Mouse (Mus musculus) ES-Bruce4 (cell line): ENCODE results near the gene Stim2. TPM values are rescaled to one million over a fixed set of nuclear protein-coding genes. Genes with fewer than 3 reads are reported as not detected.

Source experiments
- H3K27ac ChIP-seq: 2 replicates; pipeline ENCODE4 v1.5.1; 2012; ENCODE audit warnings: low read length, inconsistent platforms; ENCODE audit not compliant: insufficient read depth
- H3K27me3 ChIP-seq: 2 replicates; pipeline ENCODE4 v1.6.1; 2012; ENCODE audit warnings: mild to moderate bottlenecking, low read length, inconsistent platforms; ENCODE audit not compliant: control insufficient read depth, poor library complexity, insufficient read depth, severe bottlenecking
- H3K36me3 ChIP-seq: 2 replicates; pipeline ENCODE4 v1.6.1; 2012; ENCODE audit warnings: inconsistent platforms, mild to moderate bottlenecking, low read length, moderate library complexity; ENCODE audit not compliant: control insufficient read depth, poor library complexity, insufficient read depth, severe bottlenecking
- H3K4me1 ChIP-seq: one replicate; pipeline ENCODE4 v1.8.1; 2011; ENCODE audit warnings: low read length; ENCODE audit not compliant: control insufficient read depth, insufficient read depth
- H3K4me3 ChIP-seq: 2 replicates; pipeline ENCODE4 v1.5.1; 2011; ENCODE audit warnings: low read depth, mild to moderate bottlenecking, low read length
- H3K9ac ChIP-seq: 2 replicates; pipeline ENCODE4 v1.6.1; 2012; ENCODE audit warnings: low read depth, mild to moderate bottlenecking, inconsistent platforms; ENCODE audit not compliant: poor library complexity, severe bottlenecking
- H3K9me3 ChIP-seq: replicated peaks from 2 replicates; pipeline ENCODE4 v1.6.1; 2012; ENCODE audit warnings: mild to moderate bottlenecking, low read length, inconsistent platforms; ENCODE audit not compliant: control insufficient read depth, poor library complexity, insufficient read depth, severe bottlenecking
- CTCF ChIP-seq: IDR thresholded peaks from one replicate; pipeline ENCODE4 v1.8.1; 2011; ENCODE audit warnings: low read depth, low read length
- EP300 ChIP-seq: IDR thresholded peaks from 2 replicates; pipeline ENCODE4 v1.6.1; 2011; ENCODE audit warnings: low read depth, low read length; ENCODE audit not compliant: insufficient read depth
- POLR2A ChIP-seq: IDR thresholded peaks from one replicate; pipeline ENCODE4 v1.8.1; 2011; ENCODE audit warnings: low read length; ENCODE audit not compliant: insufficient read depth
- polyA plus RNA-seq: library from polyadenylated mRNA; stranded (reverse); fragments of >200 nt; gene quantifications from 2 replicates; pipeline ENCODE4 v1.2.4, GENCODE M21; 2011; ENCODE audit warnings: low read depth; ENCODE audit not compliant: missing spikeins, insufficient read depth, insufficient read length

Stim2 gene
- polyA plus RNA-seq, 1 experiment, result 15.2 TPM

DNA sequence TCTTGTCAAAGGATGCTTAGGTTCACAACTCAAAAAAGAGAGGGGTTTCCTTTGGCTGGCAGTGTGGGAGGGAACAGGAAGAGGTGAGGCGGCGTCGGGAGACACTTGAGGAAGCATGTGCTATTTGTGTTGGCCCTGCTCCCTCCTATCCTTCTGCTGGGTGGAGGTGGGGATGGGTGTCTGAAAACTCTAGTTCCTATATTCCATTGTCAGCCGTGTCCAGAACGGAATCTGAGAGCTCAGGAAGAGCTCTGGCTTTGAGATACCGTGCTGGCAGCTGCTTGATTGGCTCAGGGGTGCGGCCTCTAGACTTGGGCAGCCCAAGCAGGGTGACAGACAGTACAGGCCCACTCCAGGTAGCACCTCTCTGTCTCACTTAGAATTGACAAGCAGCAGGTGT is 28.1 kb upstream of the Stim2 start:
- H3K9ac ChIP-seq, result no peak overlapping the region
- no peak overlapping the region for H3K27ac ChIP-seq
- H3K36me3 ChIP-seq, result no peaks in the 10 kb centered on the region
- no peak for TF ChIP-seq POLR2A
- no peak for TF ChIP-seq CTCF
- no peak for TF ChIP-seq EP300
- H3K9me3 ChIP-seq, result no peaks in the 10 kb centered on the region
- no peak overlapping the region for H3K4me3 ChIP-seq
- peaks cover 2% of the 10 kb centered on the region; the same call in 1 of the 2 replicates for H3K27me3 ChIP-seq
- no peaks in the 10 kb centered on the region for H3K4me1 ChIP-seq

DNA sequence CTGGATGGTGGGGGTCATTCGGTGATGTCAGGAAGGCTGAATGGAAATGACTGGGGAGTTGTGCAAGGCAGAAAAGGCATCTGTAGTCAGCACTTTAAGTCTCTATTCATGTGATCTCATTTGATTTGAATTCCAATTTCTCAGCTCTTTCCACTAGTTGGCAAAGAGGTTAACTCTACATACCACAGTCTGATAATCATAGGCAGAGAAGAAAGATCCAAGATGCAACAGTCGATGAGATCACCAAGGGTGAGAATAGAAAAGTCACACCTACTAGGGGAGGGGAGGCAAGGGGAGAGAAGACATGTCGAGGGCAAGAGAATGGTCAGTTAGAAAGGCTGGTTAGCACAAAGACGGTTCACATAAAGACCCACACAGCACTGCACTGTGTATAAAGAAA is 27.1 kb upstream of the Stim2 start:
- Histone ChIP-seq H3K4me3 (no peak overlapping the region), H3K27ac (no peak overlapping the region), H3K9ac (no peak overlapping the region), H3K36me3 (no peaks in the 10 kb centered on the region), H3K4me1 (no peaks in the 10 kb centered on the region), H3K9me3 (no peaks in the 10 kb centered on the region), H3K27me3 (peaks cover 2% of the 10 kb centered on the region; the same call in 1 of the 2 replicates)
- TF ChIP-seq CTCF (no peak), EP300 (no peak), POLR2A (no peak)

GRCm38 (mm10) chr5:53972905-53973304 is 25.4 kb upstream of the Stim2 start:
- no peaks in the 10 kb centered on the region for H3K36me3 ChIP-seq
- H3K27ac ChIP-seq, result no peak overlapping the region
- no peak overlapping the region for H3K9ac ChIP-seq
- no peaks in the 10 kb centered on the region for H3K4me1 ChIP-seq
- no peaks in the 10 kb centered on the region for H3K9me3 ChIP-seq
- H3K4me3 ChIP-seq, result no peak overlapping the region
- TF ChIP-seq POLR2A (no peak), EP300 (no peak), CTCF (no peak)
- peaks cover 2% of the 10 kb centered on the region; the same call in 1 of the 2 replicates for H3K27me3 ChIP-seq

DNA sequence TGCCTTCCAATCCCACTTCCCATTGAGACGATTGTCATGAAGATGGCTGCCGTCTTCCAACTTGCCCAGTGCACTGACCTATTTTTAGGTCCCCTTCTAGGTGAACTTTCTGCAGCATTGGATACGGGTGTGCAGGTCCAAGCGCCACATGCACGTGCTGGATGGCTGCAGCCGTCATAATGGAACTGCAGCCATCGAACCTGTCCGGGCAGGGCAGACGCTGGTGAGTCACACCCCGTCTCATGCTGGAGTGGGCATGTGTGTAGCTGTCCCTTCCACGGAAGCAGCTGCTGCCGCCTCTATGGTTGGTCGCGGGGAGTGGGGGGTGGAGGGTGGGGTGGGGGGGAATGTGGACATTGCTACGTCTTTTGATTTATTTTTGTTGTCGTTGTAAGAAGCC is 21.8 kb upstream of the Stim2 start:
- Histone ChIP-seq H3K9me3 (no peaks in the 10 kb centered on the region), H3K27ac (no peak overlapping the region), H3K9ac (no peak overlapping the region), H3K4me1 (no peaks in the 10 kb centered on the region), H3K36me3 (no peaks in the 10 kb centered on the region), H3K27me3 (no peaks in the 10 kb centered on the region), H3K4me3 (no peak overlapping the region)
- TF ChIP-seq EP300 (no peak), CTCF (no peak), POLR2A (no peak)

DNA sequence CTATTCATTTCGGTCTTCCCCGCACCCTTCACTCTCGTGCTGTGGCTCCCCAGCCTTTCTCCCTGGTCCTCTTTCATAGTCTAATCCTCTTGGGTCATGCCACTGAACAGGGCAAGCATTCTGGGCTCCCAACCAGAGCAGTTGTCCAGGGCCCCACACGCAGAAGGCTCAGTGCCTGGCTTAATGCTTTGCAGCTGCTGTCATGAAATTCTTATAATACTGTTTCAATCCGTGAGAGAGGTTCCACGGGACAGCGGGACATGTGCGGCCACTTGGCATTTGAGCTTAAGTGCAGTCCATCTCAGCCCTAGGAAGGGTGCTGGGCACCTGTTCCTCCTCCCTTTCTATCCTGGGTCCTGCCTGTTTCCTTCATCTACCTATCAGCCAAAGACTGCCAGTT is 21.2 kb upstream of the Stim2 start:
- Histone ChIP-seq H3K4me3 (no peak overlapping the region), H3K9ac (no peak overlapping the region), H3K27me3 (no peaks in the 10 kb centered on the region), H3K36me3 (no peaks in the 10 kb centered on the region), H3K9me3 (no peaks in the 10 kb centered on the region), H3K4me1 (no peaks in the 10 kb centered on the region), H3K27ac (no peak overlapping the region)
- no peak for TF ChIP-seq EP300

DNA sequence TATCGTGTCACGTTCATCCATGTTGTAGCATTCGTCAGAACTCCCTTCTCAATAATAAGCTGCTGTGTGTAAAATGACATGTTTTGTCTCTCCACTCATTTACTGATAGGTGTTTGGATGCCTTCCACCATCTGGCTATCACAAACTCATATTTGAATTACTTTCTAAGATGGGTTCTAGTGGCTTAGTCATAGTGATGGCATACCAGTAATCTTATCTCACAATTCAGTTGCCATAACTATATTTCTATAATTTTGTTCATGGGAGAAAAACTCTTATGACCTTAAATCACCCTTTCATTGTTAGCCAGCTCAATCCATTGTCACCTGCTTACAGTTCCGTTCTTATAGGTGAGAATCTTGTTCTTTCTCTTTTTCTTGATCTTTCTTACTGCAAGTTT is 14.9 kb upstream of the Stim2 start:
- Histone ChIP-seq H3K9ac (no peak overlapping the region), H3K36me3 (no peaks in the 10 kb centered on the region), H3K27ac (no peak overlapping the region), H3K4me1 (no peaks in the 10 kb centered on the region), H3K9me3 (no peaks in the 10 kb centered on the region), H3K27me3 (no peaks in the 10 kb centered on the region), H3K4me3 (no peak overlapping the region)
- TF ChIP-seq CTCF, result no peak
- no peak for TF ChIP-seq EP300
- TF ChIP-seq POLR2A, result no peak
